Mouse (Mus musculus): Measurements from ENCODE around the gene Akap2. TPM values are rescaled to one million over a fixed set of nuclear protein-coding genes. Genes with fewer than 3 reads are reported as not detected.

Gene Akap2
- total RNA-seq, 2 experiments from 2014 or later = 191 to 192 TPM

GRCm38 (mm10) chr4:57788709-57789108 is 71.3 kb downstream of the Akap2 start:
- DNase-seq (ENCODE audit: low spot score in 2 of 2) = no peak

- no peak for DNase-seq (ENCODE audit: low spot score in 2 of 2)
These were observed 71.7 kb downstream of the Akap2 start for GRCm38 (mm10) chr4:57789118-57789517.

- no peak for DNase-seq (ENCODE audit: low spot score in 2 of 2)
These were observed 76.5 kb downstream of the Akap2 start for GRCm38 (mm10) chr4:57793989-57794388.

GRCm38 (mm10) chr4:57794547-57794946 is 77.1 kb downstream of the Akap2 start:
- DNase-seq (ENCODE audit: low spot score in 2 of 2) = no peak

- DNase-seq (ENCODE audit: low spot score in 2 of 2) = no peak
These were observed 80.3 kb downstream of the Akap2 start for GRCm38 (mm10) chr4:57797548-57798285.

- DNase-seq (ENCODE audit: low spot score in 2 of 2) = peak; percentile 41 to 62
These were observed 81.0 kb downstream of the Akap2 start for GRCm38 (mm10) chr4:57798286-57799018.

GRCm38 (mm10) chr4:57799297-57799696 is 81.8 kb downstream of the Akap2 start:
- DNase-seq (ENCODE audit: low spot score in 2 of 2) = no peak

GRCm38 (mm10) chr4:57801239-57801638 is 83.8 kb downstream of the Akap2 start:
- DNase-seq (ENCODE audit: low spot score in 2 of 2) = no peak

GRCm38 (mm10) chr4:57801986-57802385 is 84.5 kb downstream of the Akap2 start:
- no peak for DNase-seq (ENCODE audit: low spot score in 2 of 2)

- DNase-seq (ENCODE audit: low spot score in 2 of 2) = no peak
These were observed 85.0 kb downstream of the Akap2 start for GRCm38 (mm10) chr4:57802411-57802810.

- DNase-seq (ENCODE audit: low spot score in 2 of 2) = no peak
These were observed 87.4 kb downstream of the Akap2 start for GRCm38 (mm10) chr4:57804902-57805301.

- DNase-seq (ENCODE audit: low spot score in 2 of 2) = no peak
These were observed 92.0 kb downstream of the Akap2 start for GRCm38 (mm10) chr4:57809449-57809848.

- no peak for DNase-seq (ENCODE audit: low spot score in 2 of 2)
These were observed 94.6 kb downstream of the Akap2 start for GRCm38 (mm10) chr4:57812075-57812474.

GRCm38 (mm10) chr4:57812916-57813575 is 95.6 kb downstream of the Akap2 start:
- no peak for DNase-seq (ENCODE audit: low spot score in 2 of 2)

GRCm38 (mm10) chr4:57813576-57813945 is 96.1 kb downstream of the Akap2 start:
- no peak for DNase-seq (ENCODE audit: low spot score in 2 of 2)

- DNase-seq (ENCODE audit: low spot score in 2 of 2) = no peak
These were observed 97.9 kb downstream of the Akap2 start for GRCm38 (mm10) chr4:57815355-57815754.

GRCm38 (mm10) chr4:57816146-57816545 is 98.7 kb downstream of the Akap2 start:
- no peak for DNase-seq (ENCODE audit: low spot score in 2 of 2)

GRCm38 (mm10) chr4:57820839-57821374 is 103.5 kb downstream of the Akap2 start:
- DNase-seq (ENCODE audit: low spot score in 2 of 2) = no peak

- no peak for DNase-seq (ENCODE audit: low spot score in 2 of 2)
These were observed 104.3 kb downstream of the Akap2 start for GRCm38 (mm10) chr4:57821556-57822356.

GRCm38 (mm10) chr4:57822641-57823040 is 105.2 kb downstream of the Akap2 start:
- DNase-seq (ENCODE audit: low spot score in 2 of 2) = no peak

Measured in adrenal gland, adult 18-20 months (tissue).